Mouse (Mus musculus): Measurements from ENCODE around the gene Actl6a.
A peak's percentile ranks its signal among the peaks of the same experiment; 100 is the strongest.
"Not testable (repeated sequence)": the region's sequence is repeated elsewhere in the genome, so short reads cannot be mapped to it uniquely, and the experiment has no call there.

Actl6a gene

DNA sequence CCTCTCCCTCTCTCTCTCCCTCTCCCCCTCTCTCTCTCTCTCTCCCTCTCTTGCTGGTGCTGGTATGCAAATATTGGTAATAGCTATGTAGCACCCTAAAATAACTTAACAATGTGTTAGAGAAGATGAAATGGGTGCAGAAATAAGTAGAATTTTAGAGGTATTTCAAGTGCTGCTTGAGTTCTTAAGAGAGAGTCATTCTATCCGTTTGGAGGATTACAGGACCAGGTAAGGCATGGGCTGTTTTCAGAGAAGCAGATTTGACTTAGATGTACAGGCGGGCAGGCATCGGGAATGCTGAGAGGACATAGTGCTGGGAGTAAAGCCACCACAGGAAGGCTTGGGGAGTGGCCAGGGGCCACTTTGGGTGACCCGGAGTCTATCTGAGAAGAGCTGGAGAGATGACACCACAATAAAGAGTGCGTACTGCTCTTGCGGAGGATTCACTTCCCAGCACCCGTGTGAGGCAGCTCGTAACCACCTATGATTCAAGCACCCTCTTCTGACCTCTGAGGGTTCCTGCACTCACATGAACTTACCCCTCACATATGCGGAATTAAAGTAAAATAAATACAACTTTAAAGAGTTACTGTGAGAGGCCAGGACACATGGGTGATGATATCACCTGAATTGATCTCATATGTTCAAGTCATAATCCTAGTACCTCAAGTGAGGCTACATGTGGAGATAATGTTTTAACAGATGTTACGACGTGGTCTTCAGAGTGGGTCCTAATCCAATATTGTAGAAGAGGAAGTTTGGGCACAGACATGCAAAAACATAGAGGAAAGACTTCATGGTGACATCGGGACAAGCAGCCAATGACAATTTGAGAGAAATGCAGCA is 11.1 kb upstream of the Actl6a start:
- no peak for DNase-seq (ENCODE audit: low spot score in 2 of 2)

DNA sequence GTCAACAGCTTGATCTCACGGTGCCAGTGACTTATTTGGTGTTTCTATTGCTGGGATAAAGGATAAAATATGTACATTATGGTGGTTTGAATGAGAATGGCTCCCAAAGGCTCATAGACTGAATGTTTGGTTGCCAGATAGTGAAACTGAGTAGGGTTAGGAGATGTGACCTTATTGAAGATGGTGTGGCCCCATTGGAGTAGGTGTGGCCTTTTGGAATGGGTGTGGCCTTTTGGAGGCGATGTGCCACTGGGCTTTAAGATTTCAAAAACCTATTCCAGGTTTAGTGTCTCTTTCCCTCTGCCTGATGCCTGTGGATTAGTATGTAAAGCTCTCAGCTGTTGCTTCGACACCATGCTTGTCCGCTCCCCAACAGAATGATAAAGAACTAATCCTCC is 10.5 kb upstream of the Actl6a start:
- no peak for DNase-seq (ENCODE audit: low spot score in 2 of 2)

DNA sequence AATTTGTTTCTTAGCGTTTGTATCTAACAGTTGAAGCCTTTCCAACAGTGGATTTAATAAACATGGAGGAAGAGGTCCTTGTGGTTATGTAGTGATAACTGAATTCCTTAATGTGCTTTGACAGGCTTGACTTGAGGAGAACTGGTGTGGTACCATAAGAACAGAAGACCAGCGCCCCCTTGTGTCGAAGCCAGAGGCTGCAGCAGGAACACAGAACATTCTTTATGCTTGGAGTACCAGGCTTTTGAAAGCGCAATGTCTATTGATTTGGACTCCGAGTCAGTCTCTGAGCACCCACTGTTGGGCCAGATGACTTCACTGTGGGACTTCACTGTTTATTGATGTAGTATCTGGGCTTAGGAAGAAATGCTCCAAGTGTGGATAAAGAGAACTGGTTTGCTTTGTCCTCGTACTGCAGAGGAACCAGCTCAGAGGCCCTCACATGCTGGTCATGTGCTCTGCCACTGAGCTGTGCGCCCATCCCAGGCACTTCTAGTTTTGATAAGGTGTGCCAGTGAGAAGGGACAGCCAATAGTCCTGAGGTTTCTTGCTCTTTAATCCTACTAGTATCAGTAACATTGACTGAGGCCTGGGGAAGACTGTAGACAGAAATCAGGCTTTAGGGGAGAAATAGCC is 7.8 kb upstream of the Actl6a start:
- DNase-seq (ENCODE audit: low spot score in 2 of 2): peak; percentile 84 to 89

DNA sequence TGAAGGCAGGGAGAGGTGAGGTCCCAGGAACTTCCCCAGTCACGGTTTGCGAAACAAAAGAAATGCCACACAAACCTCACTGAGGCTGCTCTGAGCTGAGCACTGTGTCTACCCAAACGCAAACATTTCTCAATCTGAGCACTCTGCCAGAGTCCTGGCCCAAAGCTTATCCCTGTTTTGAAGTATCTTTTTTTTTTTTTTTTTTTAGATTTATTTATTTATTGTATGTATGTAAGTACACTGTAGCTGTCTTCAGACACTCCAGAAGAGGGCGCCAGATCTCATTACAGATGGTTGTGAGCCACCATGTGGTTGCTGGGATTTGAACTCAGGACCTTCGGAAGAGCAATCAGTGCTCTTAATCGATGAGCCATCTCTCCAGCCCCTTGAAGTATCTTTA is 2.1 kb upstream of the Actl6a start:
- not testable (repeated sequence) for DNase-seq (ENCODE audit: low spot score in 2 of 2)

DNA sequence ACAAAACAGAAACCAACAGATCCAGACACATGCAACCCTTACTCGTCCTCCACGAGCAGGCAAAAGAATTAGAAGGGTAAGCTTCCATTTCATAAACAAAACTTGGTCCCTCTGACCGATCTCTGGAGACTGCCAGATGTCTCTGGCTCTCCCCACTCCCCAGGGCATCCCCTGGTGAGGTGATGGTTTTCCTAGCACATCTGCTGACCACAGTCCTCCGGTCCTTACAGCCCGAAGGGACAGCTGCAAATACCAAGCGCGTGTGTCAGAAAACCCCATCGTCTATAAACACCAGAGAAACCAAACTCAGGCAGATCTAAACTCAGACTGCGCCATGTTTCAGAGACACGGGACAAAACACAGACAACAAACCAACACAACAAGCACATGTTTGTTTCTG is 1.5 kb upstream of the Actl6a start:
- not testable (repeated sequence) for DNase-seq (ENCODE audit: low spot score in 2 of 2)

DNA sequence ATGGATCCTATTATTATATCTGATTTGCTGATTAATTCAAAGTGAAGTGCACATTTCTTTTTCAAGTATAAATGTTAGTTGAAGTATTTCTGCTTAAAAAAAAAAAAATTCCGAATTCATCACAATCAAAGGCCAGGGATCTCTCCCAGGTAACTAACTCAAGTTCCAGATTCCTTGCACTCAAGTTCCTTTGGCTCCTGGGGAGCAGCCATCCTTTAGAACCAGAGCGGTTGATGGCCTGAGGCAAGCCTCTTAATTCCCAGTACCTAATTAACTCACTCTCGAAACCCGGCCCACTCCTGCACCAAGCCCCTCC is 1.9 kb downstream of the Actl6a start:
- no peak for DNase-seq (ENCODE audit: low spot score in 2 of 2)

DNA sequence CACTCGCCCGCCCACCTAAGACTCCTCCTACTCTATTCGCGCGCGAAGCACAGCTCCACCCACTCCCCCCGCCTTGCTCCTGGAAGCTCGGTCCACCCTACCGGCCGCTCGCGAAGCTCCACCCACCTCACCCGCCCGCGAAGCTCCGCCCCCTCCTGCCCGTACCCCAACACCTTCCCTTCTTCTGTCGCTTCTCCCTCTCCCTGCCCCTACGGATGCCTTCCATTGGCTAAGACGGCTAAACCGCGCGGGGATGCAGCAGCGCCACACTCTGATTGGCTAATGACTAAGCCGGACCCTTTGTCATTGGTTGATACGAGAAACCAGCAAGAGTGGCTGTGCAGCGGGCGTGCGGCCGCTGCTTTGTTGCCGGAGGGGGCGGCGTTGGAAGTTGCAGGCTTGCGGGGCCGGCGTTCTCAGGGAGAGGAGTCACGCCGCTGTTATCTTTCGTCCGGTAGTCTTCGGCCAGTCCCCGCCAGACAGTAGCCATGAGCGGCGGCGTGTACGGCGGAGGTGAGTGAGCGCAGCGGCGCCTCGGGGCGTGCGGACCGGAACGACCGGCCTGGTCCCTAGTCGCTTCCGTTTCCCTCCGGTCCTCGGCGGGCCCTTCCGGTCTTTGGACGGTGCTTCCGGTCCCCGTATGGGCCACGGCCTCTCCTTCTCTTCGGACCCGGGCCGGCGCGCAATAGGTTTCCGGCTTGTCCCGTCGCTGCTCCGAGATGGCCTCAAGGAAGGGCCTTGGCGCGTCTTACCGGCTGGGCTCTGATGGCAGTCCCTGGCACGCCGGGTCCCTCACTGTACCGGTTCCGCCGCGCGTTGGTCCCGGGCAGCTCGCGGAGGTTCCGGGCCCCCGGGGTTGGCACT is 2.5 kb downstream of the Actl6a start:
- DNase-seq (ENCODE audit: low spot score in 2 of 2): peak; percentile 97 to 98

DNA sequence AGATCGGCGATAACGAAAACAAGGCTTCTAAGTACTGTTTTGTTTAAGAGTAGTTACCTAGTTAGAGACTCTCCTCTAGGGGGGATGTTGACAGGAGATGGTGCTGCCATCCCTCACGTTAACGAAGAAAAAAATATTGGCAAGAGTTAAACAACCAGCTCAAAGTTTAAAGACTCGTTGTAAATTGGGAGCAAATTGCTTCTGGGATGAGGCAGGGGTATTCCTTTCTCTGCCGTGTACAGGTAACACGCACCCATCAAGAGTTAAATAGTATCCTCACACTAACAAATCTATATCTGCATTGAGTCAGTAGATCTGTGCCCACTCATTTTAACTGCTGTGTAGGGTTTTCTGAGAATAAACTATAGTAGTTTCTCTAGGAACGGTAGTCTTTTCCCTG is 3.3 kb downstream of the Actl6a start:
- DNase-seq (ENCODE audit: low spot score in 2 of 2): no peak

DNA sequence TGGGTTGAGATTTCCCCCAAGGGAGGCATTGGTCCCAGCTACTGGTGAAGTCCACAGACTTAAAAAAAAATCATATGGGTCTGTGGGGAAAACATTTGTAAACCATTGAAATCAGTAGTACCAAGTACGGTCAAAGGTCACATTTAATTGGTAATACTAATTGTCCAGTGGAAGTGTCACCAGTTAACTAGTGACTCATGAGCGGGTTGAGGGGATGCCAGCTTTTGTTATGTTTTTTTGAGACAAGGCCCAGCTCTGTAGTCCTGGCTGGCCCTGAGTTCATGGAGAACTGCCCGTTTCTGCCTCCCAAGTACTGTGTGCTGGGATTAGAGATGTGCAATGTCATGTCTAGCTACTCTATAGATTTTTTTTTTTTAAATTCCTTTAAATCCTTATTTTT is 7.6 kb downstream of the Actl6a start:
- DNase-seq (ENCODE audit: low spot score in 2 of 2): no peak

DNA sequence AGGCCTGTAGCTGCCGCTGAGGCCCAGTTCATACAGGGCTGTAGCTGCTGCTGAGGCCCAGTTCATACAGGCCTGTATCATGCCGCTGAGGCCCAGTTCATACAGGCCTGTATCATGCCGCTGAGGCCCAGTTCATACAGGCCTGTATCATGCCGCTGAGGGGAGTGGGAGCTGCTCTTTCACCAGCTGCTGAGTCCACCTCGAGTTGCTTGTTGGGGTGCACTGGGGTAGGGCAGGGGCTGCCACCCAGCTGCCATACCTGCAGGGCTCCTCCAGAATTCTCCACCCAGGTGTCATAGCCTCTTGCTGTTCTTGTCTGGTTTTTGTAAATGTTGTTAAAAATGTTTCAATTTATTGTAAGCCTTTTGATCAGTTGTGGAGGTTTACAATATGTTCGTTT is 11.3 kb downstream of the Actl6a start:
- not testable (repeated sequence) for DNase-seq (ENCODE audit: low spot score in 2 of 2)

DNA sequence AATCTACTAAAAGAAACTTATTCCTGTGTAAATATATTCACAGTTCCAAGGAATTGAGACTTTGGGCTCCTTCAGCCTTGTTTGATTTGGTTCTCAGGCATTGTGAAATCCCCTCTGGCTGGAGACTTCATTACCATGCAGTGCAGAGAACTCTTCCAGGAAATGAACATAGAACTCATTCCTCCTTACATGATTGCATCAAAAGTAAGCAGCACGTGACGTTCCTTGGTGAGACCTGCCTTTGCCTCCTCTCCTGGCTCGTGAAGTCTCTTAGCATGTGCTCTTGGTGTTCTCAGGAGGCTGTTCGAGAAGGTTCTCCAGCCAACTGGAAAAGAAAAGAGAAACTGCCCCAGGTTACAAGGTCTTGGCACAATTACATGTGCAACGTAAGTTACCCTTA is 12.2 kb downstream of the Actl6a start:
- DNase-seq (ENCODE audit: low spot score in 2 of 2): no peak

DNA sequence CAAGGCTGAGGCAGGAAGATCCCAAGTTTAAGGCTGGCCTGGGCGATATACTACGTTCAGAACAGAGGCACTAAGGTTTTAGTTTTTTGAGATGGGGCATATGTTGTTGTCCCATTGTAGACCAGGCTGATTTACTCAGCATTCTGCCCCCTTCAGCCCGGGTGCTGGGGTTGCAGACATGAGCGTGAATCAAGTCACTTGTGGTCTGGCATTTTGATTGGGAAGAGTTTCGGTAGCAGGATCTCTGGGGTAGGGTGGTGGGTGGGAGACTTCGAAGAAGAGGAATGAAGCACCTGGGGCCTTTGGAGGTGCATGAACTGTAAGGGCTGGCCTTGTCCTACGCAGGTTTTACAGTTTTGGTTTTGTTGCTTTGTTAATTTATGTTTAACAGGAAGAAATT is 18.1 kb downstream of the Actl6a start:
- no peak for DNase-seq (ENCODE audit: low spot score in 2 of 2)

DNA sequence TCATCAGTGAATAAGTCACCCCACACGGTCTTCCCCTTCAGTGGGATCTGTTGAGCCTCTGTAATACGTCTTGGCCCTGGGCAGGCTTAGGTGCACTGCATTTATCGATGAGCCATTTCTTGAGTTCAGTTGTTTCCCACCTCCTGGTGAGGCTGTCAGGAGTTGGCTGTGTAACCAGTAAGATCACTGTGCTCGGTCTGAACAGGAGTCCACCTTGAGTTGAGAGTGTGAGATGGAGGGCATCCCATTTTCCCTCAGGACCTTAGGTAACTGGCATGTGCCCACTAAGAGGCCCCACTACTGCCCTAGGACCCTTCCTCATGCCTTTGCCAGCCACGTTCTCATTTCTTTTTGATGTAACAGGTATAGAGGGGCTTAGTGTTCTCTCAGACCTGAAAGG is 19.9 kb downstream of the Actl6a start:
- no peak for DNase-seq (ENCODE audit: low spot score in 2 of 2)

DNA sequence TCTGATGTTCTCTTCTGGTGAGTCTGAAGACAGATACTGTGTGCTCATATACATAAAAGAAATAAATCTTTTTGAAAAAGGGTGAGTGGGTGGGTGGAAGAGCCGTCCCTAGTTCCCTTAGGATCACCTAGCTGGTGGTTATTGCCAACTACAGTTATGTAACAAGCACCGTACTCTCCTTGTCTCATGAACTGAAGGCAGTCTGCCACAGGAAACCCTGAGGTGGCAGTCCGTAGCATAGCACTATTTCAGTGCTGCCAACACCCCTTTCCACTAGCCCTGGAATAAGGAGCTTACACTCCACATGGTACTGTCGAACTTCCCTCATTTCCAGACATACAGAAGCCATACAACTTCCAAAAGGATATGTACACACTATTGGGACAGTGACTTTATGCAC is 21.8 kb downstream of the Actl6a start:
- no peak for DNase-seq (ENCODE audit: low spot score in 2 of 2)

DNA sequence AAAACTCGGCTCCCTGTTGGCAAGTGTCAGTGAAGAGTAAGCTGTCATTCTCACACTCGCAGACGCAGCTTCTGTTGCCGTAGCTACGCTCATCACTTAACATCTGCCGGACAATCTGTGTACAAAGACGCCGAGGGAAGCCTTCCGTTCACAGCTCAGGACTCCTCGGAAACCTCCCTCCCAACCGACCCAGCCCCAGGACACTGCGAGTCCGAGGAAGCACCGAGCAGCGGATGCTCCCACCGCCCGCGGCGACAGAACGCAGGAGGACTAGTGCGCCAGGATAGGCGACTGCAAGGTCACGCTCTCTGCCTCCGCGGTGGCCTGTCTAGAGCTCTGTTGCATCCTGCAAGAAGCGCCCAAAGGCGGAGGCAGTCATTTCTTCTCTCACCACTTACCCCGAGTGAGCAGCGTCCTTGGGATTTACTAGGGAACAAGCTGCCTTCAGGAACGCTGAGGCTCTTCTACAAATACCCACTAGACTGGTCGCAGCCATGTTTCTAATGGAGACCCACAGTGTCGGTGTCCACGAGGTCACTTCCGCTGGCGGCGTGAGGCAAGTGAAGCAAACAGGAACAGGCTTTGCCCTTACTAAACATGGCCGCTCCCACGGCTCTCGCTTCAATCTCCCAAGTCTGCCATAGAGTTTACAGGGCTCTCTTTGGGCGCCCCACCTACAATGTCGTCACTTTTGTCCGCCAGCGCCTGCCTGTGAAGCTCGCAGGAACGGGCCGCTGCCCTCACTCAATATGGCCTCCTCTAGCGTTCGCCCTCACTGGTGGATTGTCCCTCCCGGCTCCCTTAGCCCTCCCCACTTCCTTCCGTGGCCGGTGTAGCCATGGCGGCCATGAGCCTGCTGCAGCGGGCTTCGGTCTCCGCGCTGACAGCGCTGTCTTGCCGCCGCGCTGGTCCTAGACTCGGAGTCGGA is 30.4 kb downstream of the Actl6a start, which contains the start of gene Ndufb5:
Gene Ndufb5, plus strand, starts transcription at position 747 of the 928 bp plus-strand sequence.
- DNase-seq (ENCODE audit: low spot score in 2 of 2): peak; percentile 97 to 99

DNA sequence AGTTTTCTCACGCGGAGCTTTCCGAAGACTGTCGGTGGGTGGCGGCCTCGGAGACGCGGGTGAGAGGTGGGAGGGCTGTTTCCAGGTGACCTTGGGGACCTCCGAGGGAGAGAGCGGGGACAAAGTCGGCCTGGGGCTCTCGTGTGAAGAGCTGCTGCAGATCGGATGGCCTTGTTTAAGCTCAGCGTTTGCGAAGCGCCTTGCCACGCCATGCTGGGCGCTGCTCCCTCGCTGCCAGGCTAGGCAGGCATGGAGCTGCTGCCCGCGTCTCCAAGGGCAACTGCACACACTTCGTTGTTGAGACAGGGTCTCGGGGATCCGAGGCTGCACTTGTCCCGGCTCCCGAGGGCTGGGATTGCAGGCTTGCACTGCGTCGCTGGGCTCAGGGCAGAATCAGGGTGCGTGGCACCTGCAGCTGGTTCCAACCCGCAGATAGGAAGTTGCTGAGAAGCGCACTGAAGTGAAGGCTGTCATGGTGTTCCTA is 31.1 kb downstream of the Actl6a start, which contains the start of gene Mrpl47:
Gene Mrpl47, minus strand, starts transcription at position 434 of the 484 bp plus-strand sequence.
- peak in 1 of 2 experiments; percentile 15 for DNase-seq (ENCODE audit: low spot score in 2 of 2)

DNA sequence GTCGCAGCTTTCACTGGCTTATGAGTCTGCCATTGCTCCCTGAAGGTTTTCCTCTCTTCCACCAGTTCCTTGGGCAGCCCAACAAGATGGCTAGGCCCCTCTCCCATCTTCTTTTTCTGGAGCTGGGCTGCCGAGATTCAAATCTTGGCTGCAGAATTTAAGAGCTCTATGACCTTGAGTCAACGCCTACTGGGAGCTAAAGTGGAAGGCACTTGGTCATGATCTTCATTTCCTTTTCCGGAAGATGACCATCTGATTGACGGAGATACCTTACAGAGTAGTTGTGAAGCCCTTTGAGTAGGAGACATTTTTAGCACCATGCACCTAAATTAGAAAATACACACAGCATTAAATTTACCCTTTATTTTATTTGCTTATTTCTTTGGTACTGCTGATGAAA is 32.5 kb downstream of the Actl6a start:
- no peak for DNase-seq (ENCODE audit: low spot score in 2 of 2)

DNA sequence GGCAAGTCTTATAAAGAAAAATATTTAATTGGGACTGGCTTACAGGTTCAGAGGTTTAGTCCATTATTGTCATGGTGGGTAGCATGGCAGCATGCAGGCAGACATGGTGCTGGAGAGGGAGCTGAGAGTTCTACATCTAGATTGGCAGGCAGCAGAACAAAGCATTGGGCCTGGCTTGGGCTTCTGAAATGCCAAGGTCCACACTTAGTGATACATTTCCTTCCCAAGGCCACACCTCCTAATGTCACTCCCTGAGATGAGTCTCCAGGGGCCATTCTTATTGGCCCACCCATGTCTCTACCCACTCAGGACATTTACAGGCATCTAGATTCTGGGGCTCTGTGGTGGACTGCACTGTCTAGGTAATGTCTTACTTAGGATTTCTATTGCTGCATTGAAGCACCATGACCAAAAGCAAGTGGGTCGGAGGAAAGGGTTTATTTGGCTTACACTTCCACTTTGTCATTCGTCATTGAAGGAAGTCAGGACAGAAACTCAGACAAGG is 36.2 kb downstream of the Actl6a start:
- DNase-seq (ENCODE audit: low spot score in 2 of 2): no peak

DNA sequence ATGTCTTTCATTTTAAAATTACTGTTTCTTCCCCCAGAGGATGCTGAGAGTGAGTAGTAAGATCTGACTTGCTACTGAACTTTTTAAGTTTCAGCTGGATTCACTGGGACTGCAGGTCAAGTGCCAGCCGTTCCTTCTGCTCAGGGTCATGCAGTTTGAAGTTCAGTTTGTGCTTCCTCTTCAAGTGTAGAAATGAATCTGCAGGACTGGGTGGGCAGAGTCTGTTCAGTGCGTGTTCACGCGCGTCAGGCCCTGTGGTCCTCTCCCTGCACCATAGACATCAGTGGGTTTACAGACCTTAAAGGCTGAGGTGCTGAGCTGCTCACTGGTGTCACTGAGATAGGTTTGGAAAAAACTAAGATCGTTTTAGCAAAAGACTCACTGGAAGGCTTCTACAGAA is 38.9 kb downstream of the Actl6a start:
- DNase-seq (ENCODE audit: low spot score in 2 of 2): no peak

DNA sequence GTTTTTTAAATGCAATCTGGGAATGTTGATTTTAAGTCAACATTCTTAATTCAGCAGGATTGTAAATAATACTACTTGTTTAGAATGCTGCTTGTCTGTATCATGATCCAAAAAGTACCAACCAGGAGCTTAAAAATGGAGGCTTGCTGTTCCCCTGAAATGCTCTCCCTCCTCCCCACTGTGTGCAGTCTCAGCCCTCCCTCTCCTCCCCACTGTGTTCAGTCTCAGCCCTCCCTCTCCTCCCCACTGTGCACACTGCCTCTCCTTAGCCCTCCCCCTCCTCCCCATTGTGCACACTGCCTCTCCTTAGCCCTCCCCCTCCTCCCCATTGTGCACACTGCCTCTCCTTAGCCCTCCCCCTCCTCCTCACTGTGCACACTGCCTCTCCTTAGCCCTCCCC is 39.3 kb downstream of the Actl6a start:
- not testable (repeated sequence) for DNase-seq (ENCODE audit: low spot score in 2 of 2)

DNA sequence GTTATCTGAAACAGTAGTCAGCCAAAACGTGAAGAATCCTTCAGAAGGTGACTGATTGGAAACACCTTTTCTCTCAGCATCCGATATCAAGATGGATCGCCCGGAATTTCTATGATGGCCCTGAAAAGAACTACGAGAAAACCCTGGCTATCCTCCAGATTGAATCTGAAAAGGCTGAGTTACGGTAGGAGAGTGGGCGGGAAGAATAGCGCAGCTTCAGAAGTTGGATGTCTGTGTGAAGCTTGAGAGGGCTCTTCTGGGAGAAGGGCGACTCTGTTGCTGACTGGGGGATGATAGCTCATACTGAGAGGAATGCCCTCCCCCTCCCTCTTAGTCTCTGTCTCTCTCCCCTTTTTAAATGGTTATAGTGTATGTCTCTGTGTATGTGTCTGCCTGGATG is 42.3 kb downstream of the Actl6a start:
- no peak for DNase-seq (ENCODE audit: low spot score in 2 of 2)
